Mouse (Mus musculus) heart, embryonic 16.5 days (tissue): ENCODE data around the gene Kcnh5. TPM values are rescaled to one million over a fixed set of nuclear protein-coding genes. Genes with fewer than 3 reads are reported as not detected.

Experiments used
- ATAC-seq: fragments of 200-750 bp; cut with Nextera tagmentation; replicated peaks from 2 replicates; pipeline ENCODE4 v1.8.0; 2017; ENCODE audit warnings: moderate number of reproducible peaks; ENCODE audit not compliant: insufficient read depth, low FRiP score; ENCODE audit errors: extremely low read depth
- H3K27ac ChIP-seq: fragments of 300-500 bp; sonication (generic); 2 replicates; pipeline ENCODE4 v1.5.1; 2014; ENCODE audit warnings: mild to moderate bottlenecking, low read length, control low read depth, moderate library complexity
- H3K27me3 ChIP-seq: fragments of 300-500 bp; sonication (generic); 2 replicates; pipeline ENCODE4 v1.6.1; 2014; ENCODE audit warnings: low read length, mixed read lengths; ENCODE audit not compliant: control insufficient read depth, insufficient read depth
- H3K36me3 ChIP-seq: fragments of 300-500 bp; sonication (generic); 2 replicates; pipeline ENCODE4 v1.6.1; 2014; ENCODE audit not compliant: control insufficient read depth, insufficient read depth
- H3K4me1 ChIP-seq: fragments of 300-500 bp; sonication (generic); 2 replicates; pipeline ENCODE4 v1.6.1; 2014; ENCODE audit warnings: low read length, mixed read lengths; ENCODE audit not compliant: control insufficient read depth, insufficient read depth
- H3K4me2 ChIP-seq: fragments of 300-500 bp; sonication (generic); 2 replicates; pipeline ENCODE4 v1.6.1; 2014; ENCODE audit warnings: low read depth, mild to moderate bottlenecking, control low read depth, low read length
- H3K4me3 ChIP-seq: fragments of 300-500 bp; sonication (generic); 2 replicates; pipeline ENCODE4 v1.5.1; 2014; ENCODE audit warnings: mild to moderate bottlenecking, control low read depth, low read length
- H3K9ac ChIP-seq: fragments of 300-500 bp; sonication (generic); 2 replicates; pipeline ENCODE4 v1.6.1; 2014; ENCODE audit warnings: low read length, control low read depth
- H3K9me3 ChIP-seq: fragments of 300-500 bp; sonication (generic); replicated peaks from 2 replicates; pipeline ENCODE4 v1.6.1; 2016; ENCODE audit warnings: low read length; ENCODE audit not compliant: control insufficient read depth
- WGBS: fragments of 180-500 bp; shearing (Covaris S2); extraction: QIAGEN DNeasy Blood & Tissue Kit; methylation state at CpG from one replicate; pipeline ENCODE4 v1.1.7; 2014; 5-methylcytosine and 5-hydroxymethylcytosine counted together
- polyA plus RNA-seq: library from polyadenylated mRNA; unstranded; fragments of >200 nt; fragmentation: Nextera tagmentation; extraction: Ambion mirVana; gene quantifications from 2 replicates; pipeline ENCODE4 v1.2.1, GENCODE M21; 2015

Gene Kcnh5
- polyA plus RNA-seq, 1 experiment from 2014 or later: not detected

GRCm38 (mm10) chr12:75031970-75032864 is 144.9 kb downstream of the Kcnh5 start:
- Histone ChIP-seq H3K4me2 (no peak overlapping the region), H3K27ac (no peak overlapping the region), H3K4me1 (no peaks in the 10 kb centered on the region), H3K9ac (no peak overlapping the region), H3K4me3 (no peak overlapping the region), H3K27me3 (no peaks in the 10 kb centered on the region), H3K9me3 (0 out of 2 replicates have a peak, but pooled peaks cover 2% of the 10 kb centered on the region), H3K36me3 (no peaks in the 10 kb centered on the region)
- 90% methylated on average over 8 of the region's 8 CpGs for WGBS
- no peak for ATAC-seq

- no peaks in the 10 kb centered on the region for H3K9me3 ChIP-seq
- 84% methylated on average over 3 of the region's 3 CpGs for WGBS
- H3K9ac ChIP-seq: no peak overlapping the region
- H3K27ac ChIP-seq: no peak overlapping the region
- no peak for ATAC-seq
- no peaks in the 10 kb centered on the region for H3K4me1 ChIP-seq
- no peaks in the 10 kb centered on the region for H3K36me3 ChIP-seq
- H3K4me3 ChIP-seq: no peak overlapping the region
- H3K4me2 ChIP-seq: no peak overlapping the region
- H3K27me3 ChIP-seq: no peaks in the 10 kb centered on the region
Measured at GRCm38 (mm10) chr12:74971187-74971586, 205.9 kb downstream of the Kcnh5 start.

- Histone ChIP-seq H3K4me1 (no peaks in the 10 kb centered on the region), H3K4me2 (no peak overlapping the region), H3K9me3 (no peaks in the 10 kb centered on the region), H3K27ac (no peak overlapping the region), H3K9ac (no peak overlapping the region), H3K4me3 (no peak overlapping the region), H3K27me3 (no peaks in the 10 kb centered on the region), H3K36me3 (no peaks in the 10 kb centered on the region)
- no peak for ATAC-seq
- WGBS: 57% methylated on average over 4 of the region's 4 CpGs
Measured at GRCm38 (mm10) chr12:74969420-74969819, 207.7 kb downstream of the Kcnh5 start.

GRCm38 (mm10) chr12:74966266-74966665 is 210.9 kb downstream of the Kcnh5 start:
- Histone ChIP-seq H3K9ac (no peak overlapping the region), H3K4me1 (no peaks in the 10 kb centered on the region), H3K4me3 (no peak overlapping the region), H3K27ac (no peak overlapping the region), H3K27me3 (no peaks in the 10 kb centered on the region), H3K4me2 (no peak overlapping the region), H3K36me3 (no peaks in the 10 kb centered on the region), H3K9me3 (no peaks in the 10 kb centered on the region)
- 79% methylated on average over 2 of the region's 2 CpGs for WGBS
- ATAC-seq: no peak

- no peak for ATAC-seq
- Histone ChIP-seq H3K27me3 (no peaks in the 10 kb centered on the region), H3K9me3 (no peaks in the 10 kb centered on the region), H3K9ac (no peak overlapping the region), H3K4me2 (no peak overlapping the region), H3K4me1 (no peaks in the 10 kb centered on the region), H3K27ac (no peak overlapping the region), H3K4me3 (no peak overlapping the region), H3K36me3 (no peaks in the 10 kb centered on the region)
- 65% methylated on average over 2 of the region's 2 CpGs for WGBS
Measured at GRCm38 (mm10) chr12:74952661-74953060, 224.5 kb downstream of the Kcnh5 start.

- 67% methylated on average over 9 of the region's 9 CpGs for WGBS
- H3K4me2 ChIP-seq: no peak overlapping the region
- H3K9me3 ChIP-seq: no peaks in the 10 kb centered on the region
- H3K4me1 ChIP-seq: no peaks in the 10 kb centered on the region
- H3K36me3 ChIP-seq: no peaks in the 10 kb centered on the region
- ATAC-seq: no peak
- H3K9ac ChIP-seq: no peak overlapping the region
- H3K27ac ChIP-seq: no peak overlapping the region
- no peak overlapping the region for H3K4me3 ChIP-seq
- no peaks in the 10 kb centered on the region for H3K27me3 ChIP-seq
Measured at GRCm38 (mm10) chr12:74951124-74952115, 225.7 kb downstream of the Kcnh5 start.

GRCm38 (mm10) chr12:74901331-74901730 is 275.8 kb downstream of the Kcnh5 start:
- no peaks in the 10 kb centered on the region for H3K36me3 ChIP-seq

GRCm38 (mm10) chr12:74900777-74901176 is 276.4 kb downstream of the Kcnh5 start:
- Histone ChIP-seq H3K27ac (no peak overlapping the region), H3K4me1 (no peaks in the 10 kb centered on the region), H3K9me3 (no peaks in the 10 kb centered on the region), H3K9ac (no peak overlapping the region), H3K4me3 (no peak overlapping the region), H3K4me2 (no peak overlapping the region), H3K36me3 (no peaks in the 10 kb centered on the region), H3K27me3 (no peaks in the 10 kb centered on the region)
- no peak for ATAC-seq

More at GRCm38 (mm10) chr12:74901331-74901730, 275.8 kb downstream of the Kcnh5 start:
- no peak overlapping the region for H3K9ac ChIP-seq
- WGBS: 68% methylated on average over 6 of the region's 6 CpGs
- H3K4me2 ChIP-seq: no peak overlapping the region
- ATAC-seq: no peak
- no peak overlapping the region for H3K27ac ChIP-seq
- H3K4me3 ChIP-seq: no peak overlapping the region
- H3K27me3 ChIP-seq: no peaks in the 10 kb centered on the region
- H3K9me3 ChIP-seq: no peaks in the 10 kb centered on the region
- H3K4me1 ChIP-seq: no peaks in the 10 kb centered on the region

- no peak overlapping the region for H3K4me2 ChIP-seq
- H3K9me3 ChIP-seq: no peaks in the 10 kb centered on the region
- no peak for ATAC-seq
- no peak overlapping the region for H3K27ac ChIP-seq
- WGBS: 82% methylated on average over 4 of the region's 4 CpGs
- no peaks in the 10 kb centered on the region for H3K36me3 ChIP-seq
- H3K27me3 ChIP-seq: no peaks in the 10 kb centered on the region
- H3K4me1 ChIP-seq: no peaks in the 10 kb centered on the region
- H3K9ac ChIP-seq: no peak overlapping the region
- no peak overlapping the region for H3K4me3 ChIP-seq
Measured at GRCm38 (mm10) chr12:74899055-74899454, 278.1 kb downstream of the Kcnh5 start.
